Mouse (Mus musculus) left cerebral cortex, postnatal 14 days (tissue): ENCODE data around the gene Lrrn2. TPM values are rescaled to one million over a fixed set of nuclear protein-coding genes. Genes with fewer than 3 reads are reported as not detected.
"Not testable (repeated sequence)": the region's sequence is repeated elsewhere in the genome, so short reads cannot be mapped to it uniquely, and the experiment has no call there.

Source experiments
- DNase-seq, 2 experiments: peaks; one replicate each; pipeline ENCODE4 v3.0.0; 2021 to 2022; ENCODE audit warnings: low spot score in 2 of 2, mixed read lengths in 1 of 2
- intact Hi-C: fragments of 180-260 bp; cut with DNase I; formaldehyde crosslinking; loops from one replicate; pipeline ENCODE4 v1.15.1; 2025
- microRNA-seq, 2 experiments: library from miRNA; unstranded; fragments of <30 nt; microRNA quantifications; one replicate each; pipeline ENCODE4 v1.2.0; 2022
- total RNA-seq, 2 experiments: library from RNA; stranded (reverse); gene quantifications; 2 replicates each; pipeline ENCODE4 v1.2.3; 2021

Gene Lrrn2
- total RNA-seq, 2 experiments from 2014 or later = 96.6 to 112 TPM

- intact Hi-C loops = loop anchor here (10.0 kb wide), 1 partner anchor 364 kb away; no protein-coding TSS in a partner anchor
These were observed 108.7 kb downstream of the Lrrn2 start for GRCm38 (mm10) chr1:132988556-132989459.

More at GRCm38 (mm10) chr1:132988556-132989459, 108.7 kb downstream of the Lrrn2 start:
- not testable (repeated sequence) for DNase-seq

Small RNA genes within 50 kb of the gene (microRNA-seq; reads per million reads assigned to microRNA genes)
- gene Gm44300 = 0 reads per million in 2 experiments

Other genes with a start within 250 kb of the Lrrn2 start
- gene Nfasc, start 138.5 kb upstream of the Lrrn2 start, total RNA-seq = 100 to 1,000 TPM; 179 to 195 TPM
- 10 to 100 TPM; 79.1 to 80.6 TPM for gene Mdm4, start 150.3 kb downstream of the Lrrn2 start, total RNA-seq
- gene Pik3c2b, start 165.4 kb downstream of the Lrrn2 start, total RNA-seq = 10 to 100 TPM; 17.2 to 18.8 TPM